Mouse (Mus musculus): ENCODE measurements at regions not wholly inside any gene's neighbourhood (a gene's known extent, or its start where the extent isn't known, plus 50 kb on each side); places are given as distances from the start of the nearest gene placed in this dataset.

DNA sequence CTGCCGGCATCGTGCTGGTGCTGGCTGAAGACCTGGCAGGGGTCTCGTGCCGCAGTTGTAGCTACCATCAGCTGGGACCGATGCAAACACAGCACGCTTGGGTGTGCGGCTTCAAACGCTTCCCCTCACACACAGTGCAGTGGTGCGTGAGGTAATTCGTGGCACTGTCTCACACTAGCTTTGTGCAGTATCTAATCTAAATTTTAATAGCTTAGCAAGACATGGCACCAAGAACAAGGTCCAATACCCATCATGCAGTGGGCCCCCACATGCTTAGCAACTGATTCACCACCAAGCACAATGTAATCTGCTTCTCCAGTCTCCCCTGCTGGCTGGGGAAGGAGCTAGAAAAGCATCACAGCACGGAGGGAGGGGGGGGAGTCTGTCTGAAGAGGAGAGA is 348.2 kb upstream of the Cdh4 start:
- 63% methylated on average over 11 of the region's 11 CpGs for WGBS
- no peaks in the 10 kb centered on the region for H3K4me1 ChIP-seq (replicated peaks)
- H3K9ac ChIP-seq, result no peak overlapping the region
- H3K4me2 ChIP-seq (replicated peaks), result no peak overlapping the region
- no peak overlapping the region for H3K27ac ChIP-seq
- no peaks in the 10 kb centered on the region for H3K36me3 ChIP-seq
- no peak overlapping the region for H3K4me3 ChIP-seq (replicated peaks)
- ATAC-seq, result no peak
- H3K9me3 ChIP-seq, result no peaks in the 10 kb centered on the region
- no peaks in the 10 kb centered on the region for H3K27me3 ChIP-seq (replicated peaks)

DNA sequence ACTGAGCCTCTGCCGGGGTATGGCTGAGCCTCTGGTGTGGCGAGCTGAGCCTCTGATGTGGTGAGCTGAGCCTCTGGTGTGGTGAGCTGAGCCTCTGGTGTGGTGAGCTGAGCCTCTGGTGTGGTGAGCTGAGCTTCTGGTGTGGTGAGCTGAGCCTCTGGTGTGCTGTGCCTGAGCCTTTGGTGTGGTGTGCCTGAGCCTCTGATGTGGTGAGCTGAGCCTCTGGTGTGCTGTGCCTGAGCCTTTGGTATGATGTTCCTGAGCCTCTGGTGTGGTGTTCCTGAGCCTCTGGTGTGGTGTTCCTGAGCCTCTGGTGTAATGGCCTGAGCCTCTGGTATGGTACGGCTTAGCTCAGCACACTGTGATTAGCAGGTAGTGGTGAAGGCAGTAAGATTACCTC is 346.2 kb upstream of the Cdh4 start:
- H3K27me3 ChIP-seq (replicated peaks), result no peaks in the 10 kb centered on the region
- H3K27ac ChIP-seq, result no peak overlapping the region
- WGBS, result 88% methylated on average over 3 of the region's 3 CpGs
- no peak overlapping the region for H3K4me2 ChIP-seq (replicated peaks)
- no peak overlapping the region for H3K9ac ChIP-seq
- no peak overlapping the region for H3K4me3 ChIP-seq (replicated peaks)
- no peaks in the 10 kb centered on the region for H3K4me1 ChIP-seq (replicated peaks)
- no peaks in the 10 kb centered on the region for H3K9me3 ChIP-seq
- ATAC-seq, result no peak
- no peaks in the 10 kb centered on the region for H3K36me3 ChIP-seq

DNA sequence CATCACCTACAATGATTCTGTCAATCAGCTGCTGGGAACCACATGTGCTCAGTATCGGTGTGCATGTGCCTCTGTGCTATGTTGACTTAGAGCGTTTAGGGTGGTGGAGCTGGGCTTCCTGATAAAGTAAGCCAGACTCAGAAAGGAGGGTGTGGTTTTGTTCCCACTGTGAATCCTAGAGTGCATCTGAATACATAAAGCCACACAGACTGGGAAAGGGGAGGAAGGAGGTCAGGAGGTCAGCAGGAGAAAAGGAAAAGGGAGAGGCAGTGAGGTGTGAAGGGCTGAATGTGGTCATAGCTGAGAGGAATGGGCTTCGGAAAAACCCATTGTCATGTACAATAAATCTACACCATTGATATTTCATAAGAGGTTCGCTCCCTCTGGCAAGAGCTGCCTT is 345.4 kb upstream of the Cdh4 start:
- ATAC-seq, result no peak
- no peak overlapping the region for H3K9ac ChIP-seq
- no peaks in the 10 kb centered on the region for H3K4me1 ChIP-seq (replicated peaks)
- H3K27ac ChIP-seq, result no peak overlapping the region
- H3K36me3 ChIP-seq, result no peaks in the 10 kb centered on the region
- H3K4me2 ChIP-seq (replicated peaks), result no peak overlapping the region
- no peaks in the 10 kb centered on the region for H3K27me3 ChIP-seq (replicated peaks)
- no peaks in the 10 kb centered on the region for H3K9me3 ChIP-seq
- no peak overlapping the region for H3K4me3 ChIP-seq (replicated peaks)
- WGBS, result 60% methylated on average over 4 of the region's 4 CpGs

DNA sequence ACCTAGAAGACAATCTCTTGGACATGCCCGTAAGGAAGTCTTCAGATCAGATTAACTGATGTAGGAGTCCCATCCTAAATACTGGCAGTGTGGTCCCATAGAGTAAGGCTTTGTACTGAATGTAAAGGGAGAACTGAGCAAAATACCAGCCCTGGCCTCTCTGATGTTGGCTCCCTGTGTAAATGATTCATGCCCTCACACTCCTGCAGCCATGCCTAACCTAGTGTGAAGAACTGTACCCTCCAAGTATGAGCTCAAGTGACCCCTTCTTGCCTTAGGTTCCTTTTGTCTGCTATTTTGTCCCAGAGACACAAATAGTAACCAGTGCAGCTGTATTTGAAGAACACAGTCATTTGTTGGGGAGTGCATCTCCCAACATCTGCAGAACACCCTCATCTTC is 342.4 kb upstream of the Cdh4 start:
- Histone ChIP-seq H3K4me2 (replicated peaks) (no peak overlapping the region), H3K4me1 (replicated peaks) (no peaks in the 10 kb centered on the region), H3K9me3 (no peaks in the 10 kb centered on the region), H3K9ac (no peak overlapping the region), H3K27ac (no peak overlapping the region), H3K27me3 (replicated peaks) (no peaks in the 10 kb centered on the region), H3K4me3 (replicated peaks) (no peak overlapping the region), H3K36me3 (no peaks in the 10 kb centered on the region)
- no peak for ATAC-seq
- 97% methylated on average over 1 of the region's 1 CpGs for WGBS

DNA sequence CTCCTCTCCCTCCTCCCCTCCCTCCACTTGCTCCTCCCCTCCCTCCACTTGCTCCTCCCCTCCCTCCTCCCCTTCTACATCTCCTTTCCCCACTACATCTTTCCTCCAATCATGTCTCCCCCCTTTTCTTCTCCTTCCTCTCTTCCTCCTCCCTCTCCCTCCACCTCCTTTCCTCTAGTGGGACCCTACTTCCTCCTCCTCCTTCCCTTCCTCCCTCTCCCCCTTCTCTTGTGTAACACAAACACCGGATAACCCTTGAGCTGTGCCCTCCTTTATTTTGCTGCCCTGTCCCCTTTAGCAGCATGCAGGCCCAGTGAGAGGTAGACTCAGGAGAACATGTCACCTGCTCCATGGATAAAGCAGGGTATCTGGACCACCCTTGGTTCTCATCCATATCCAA is 339.1 kb upstream of the Cdh4 start:
- WGBS, result 63% methylated on average over 1 of the region's 1 CpGs
- H3K9ac ChIP-seq, result no peak overlapping the region
- ATAC-seq, result no peak
- H3K9me3 ChIP-seq, result no peaks in the 10 kb centered on the region
- no peak overlapping the region for H3K4me2 ChIP-seq (replicated peaks)
- no peaks in the 10 kb centered on the region for H3K36me3 ChIP-seq
- no peak overlapping the region for H3K27ac ChIP-seq
- H3K4me3 ChIP-seq (replicated peaks), result no peak overlapping the region
- H3K27me3 ChIP-seq (replicated peaks), result no peaks in the 10 kb centered on the region
- H3K4me1 ChIP-seq (replicated peaks), result no peaks in the 10 kb centered on the region

DNA sequence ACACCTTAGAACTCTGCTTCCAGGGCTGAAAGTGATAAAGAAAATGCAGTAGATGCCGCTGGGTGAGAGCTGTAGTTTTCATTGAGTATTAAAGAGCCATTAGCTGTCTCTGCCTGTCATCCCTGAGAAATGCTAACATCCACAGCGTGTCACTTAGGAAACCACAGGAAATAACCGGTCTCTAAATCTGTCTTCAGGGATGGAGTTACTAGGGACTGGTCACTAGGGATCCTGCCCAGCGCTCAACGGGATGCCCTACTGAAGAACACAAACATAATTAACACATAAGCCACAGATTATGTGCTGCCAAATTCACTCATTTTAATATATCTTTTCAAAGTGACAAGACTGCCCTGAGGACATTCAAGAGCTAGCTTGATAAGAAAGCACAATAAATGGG is 329.3 kb upstream of the Cdh4 start:
- H3K9me3 ChIP-seq, result no peaks in the 10 kb centered on the region
- H3K27ac ChIP-seq, result no peak overlapping the region
- no peak overlapping the region for H3K4me3 ChIP-seq (replicated peaks)
- no peak overlapping the region for H3K4me2 ChIP-seq (replicated peaks)
- WGBS, result 42% methylated on average over 5 of the region's 5 CpGs
- H3K36me3 ChIP-seq, result no peaks in the 10 kb centered on the region
- H3K27me3 ChIP-seq (replicated peaks), result no peaks in the 10 kb centered on the region
- no peaks in the 10 kb centered on the region for H3K4me1 ChIP-seq (replicated peaks)
- no peak overlapping the region for H3K9ac ChIP-seq
- no peak for ATAC-seq

DNA sequence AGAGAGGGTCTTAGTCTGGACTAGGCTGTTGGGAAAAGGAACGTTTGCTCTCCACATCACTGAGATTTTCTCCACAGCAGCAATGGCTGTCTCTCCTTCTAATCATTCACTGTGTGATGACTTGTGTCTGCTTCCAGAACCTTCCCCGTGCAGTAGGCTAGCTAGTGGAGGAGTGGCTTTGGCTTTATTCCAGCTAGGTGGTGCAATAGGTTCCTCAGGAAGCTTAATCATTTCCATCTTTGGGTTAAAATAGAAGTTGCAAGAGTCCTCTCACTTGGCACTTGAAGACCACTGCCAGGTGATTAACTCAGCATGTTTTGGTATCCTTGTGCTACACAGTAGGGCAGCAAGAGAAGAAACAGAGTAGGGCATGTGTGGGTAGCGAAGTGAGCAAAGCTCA is 314.2 kb upstream of the Cdh4 start:
- Histone ChIP-seq H3K36me3 (no peaks in the 10 kb centered on the region), H3K4me1 (replicated peaks) (no peaks in the 10 kb centered on the region), H3K4me3 (replicated peaks) (no peak overlapping the region), H3K9ac (no peak overlapping the region), H3K27ac (no peak overlapping the region), H3K27me3 (replicated peaks) (no peaks in the 10 kb centered on the region), H3K4me2 (replicated peaks) (no peak overlapping the region), H3K9me3 (no peaks in the 10 kb centered on the region)
- 68% methylated on average over 3 of the region's 3 CpGs for WGBS
- ATAC-seq, result no peak

DNA sequence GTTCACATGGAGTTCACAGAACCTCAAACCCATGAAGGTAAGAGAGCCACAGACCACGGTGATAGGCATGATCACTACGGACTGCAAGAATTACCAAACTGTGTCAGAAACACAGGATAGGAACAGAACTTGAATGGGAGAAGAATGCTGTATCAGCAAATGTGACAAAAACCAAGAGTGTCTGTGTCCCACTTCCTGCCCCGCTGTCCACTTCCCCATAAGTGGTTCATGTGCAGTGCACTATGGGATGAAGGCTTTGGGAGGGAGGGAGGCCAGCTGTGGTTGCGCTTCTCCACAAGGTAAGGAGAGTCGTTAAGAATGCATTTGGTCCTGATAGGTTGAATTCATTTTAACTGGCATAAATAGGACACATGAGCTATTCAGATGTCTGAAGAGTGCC is 313.8 kb upstream of the Cdh4 start:
- Histone ChIP-seq H3K4me1 (replicated peaks) (no peaks in the 10 kb centered on the region), H3K9me3 (no peaks in the 10 kb centered on the region), H3K4me3 (replicated peaks) (no peak overlapping the region), H3K36me3 (no peaks in the 10 kb centered on the region), H3K9ac (no peak overlapping the region), H3K27me3 (replicated peaks) (no peaks in the 10 kb centered on the region), H3K27ac (no peak overlapping the region), H3K4me2 (replicated peaks) (no peak overlapping the region)
- no peak for ATAC-seq
- WGBS, result 82% methylated on average over 5 of the region's 5 CpGs

DNA sequence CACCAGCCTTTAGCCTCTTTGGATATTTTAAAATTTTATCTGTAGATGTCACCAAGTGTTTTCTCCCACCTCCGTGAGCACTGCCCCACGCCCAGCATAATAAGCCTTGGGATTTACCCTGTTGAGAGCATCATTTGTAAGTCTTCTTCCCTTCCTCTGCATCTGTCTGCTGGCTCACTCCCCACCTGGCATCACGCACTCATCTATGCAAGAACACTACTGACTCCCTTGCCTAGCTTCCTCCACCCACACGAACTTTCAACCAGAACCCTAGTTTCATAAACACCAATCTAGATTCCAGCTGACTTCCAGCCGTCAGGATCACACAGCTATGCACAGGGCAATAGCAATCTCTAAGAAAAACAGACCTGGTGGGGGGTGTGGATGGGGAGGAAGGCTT is 311.2 kb upstream of the Cdh4 start:
- no peaks in the 10 kb centered on the region for H3K4me1 ChIP-seq (replicated peaks)
- no peaks in the 10 kb centered on the region for H3K9me3 ChIP-seq
- no peaks in the 10 kb centered on the region for H3K27me3 ChIP-seq (replicated peaks)
- no peak overlapping the region for H3K9ac ChIP-seq
- no peaks in the 10 kb centered on the region for H3K36me3 ChIP-seq
- H3K27ac ChIP-seq, result no peak overlapping the region
- H3K4me3 ChIP-seq (replicated peaks), result no peak overlapping the region
- H3K4me2 ChIP-seq (replicated peaks), result no peak overlapping the region
- no peak for ATAC-seq
- WGBS, result 61% methylated on average over 5 of the region's 5 CpGs

DNA sequence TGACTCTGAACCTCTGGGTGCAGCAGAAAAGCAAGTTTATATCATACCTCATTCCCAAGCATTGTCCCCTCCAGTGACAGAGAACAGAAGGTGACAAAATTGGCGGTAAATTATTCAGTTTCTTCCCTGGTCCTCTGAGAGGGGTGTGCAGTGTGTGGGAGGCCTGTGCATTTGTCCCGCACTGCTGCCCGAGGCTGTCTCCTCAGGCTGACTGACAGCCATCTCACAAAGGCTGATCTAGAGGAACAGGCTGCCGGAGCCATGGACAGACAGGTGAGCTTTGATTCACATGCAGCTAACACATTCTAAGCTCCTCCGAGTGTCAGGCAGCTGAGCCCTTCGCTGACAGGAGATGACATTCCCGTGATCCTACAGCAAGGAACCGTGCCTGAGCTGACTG is 299.9 kb upstream of the Cdh4 start:
- no peaks in the 10 kb centered on the region for H3K27me3 ChIP-seq (replicated peaks)
- no peak for ATAC-seq
- H3K4me2 ChIP-seq (replicated peaks), result no peak overlapping the region
- H3K4me1 ChIP-seq (replicated peaks), result no peaks in the 10 kb centered on the region
- H3K9ac ChIP-seq, result no peak overlapping the region
- no peak overlapping the region for H3K27ac ChIP-seq
- 82% methylated on average over 8 of the region's 8 CpGs for WGBS
- no peaks in the 10 kb centered on the region for H3K36me3 ChIP-seq
- no peaks in the 10 kb centered on the region for H3K9me3 ChIP-seq
- no peak overlapping the region for H3K4me3 ChIP-seq (replicated peaks)

DNA sequence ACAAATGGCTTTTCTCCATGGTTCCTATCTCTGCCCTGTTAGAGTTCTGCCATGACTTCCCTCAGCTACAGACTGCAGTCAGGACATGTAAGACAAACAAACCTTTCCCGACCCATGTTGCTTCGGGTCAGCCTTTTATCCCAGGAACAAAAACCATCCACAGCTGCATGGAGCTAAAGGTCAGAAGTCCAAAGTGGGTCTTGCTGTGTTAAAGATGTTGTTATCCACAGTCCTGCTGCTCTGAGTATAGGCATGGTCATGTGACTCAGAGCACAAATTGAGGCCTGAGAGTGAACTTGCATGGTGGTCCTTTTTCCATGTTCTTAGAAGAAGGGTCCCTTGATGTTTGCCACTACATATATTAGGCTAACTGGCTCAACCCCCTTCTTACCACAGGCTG is 296.5 kb upstream of the Cdh4 start:
- Histone ChIP-seq H3K4me1 (replicated peaks) (no peaks in the 10 kb centered on the region), H3K9me3 (no peaks in the 10 kb centered on the region), H3K4me2 (replicated peaks) (no peak overlapping the region), H3K27ac (no peak overlapping the region), H3K9ac (no peak overlapping the region), H3K4me3 (replicated peaks) (no peak overlapping the region), H3K36me3 (no peaks in the 10 kb centered on the region), H3K27me3 (replicated peaks) (no peaks in the 10 kb centered on the region)
- ATAC-seq, result no peak
- 45% methylated on average over 2 of the region's 2 CpGs for WGBS

DNA sequence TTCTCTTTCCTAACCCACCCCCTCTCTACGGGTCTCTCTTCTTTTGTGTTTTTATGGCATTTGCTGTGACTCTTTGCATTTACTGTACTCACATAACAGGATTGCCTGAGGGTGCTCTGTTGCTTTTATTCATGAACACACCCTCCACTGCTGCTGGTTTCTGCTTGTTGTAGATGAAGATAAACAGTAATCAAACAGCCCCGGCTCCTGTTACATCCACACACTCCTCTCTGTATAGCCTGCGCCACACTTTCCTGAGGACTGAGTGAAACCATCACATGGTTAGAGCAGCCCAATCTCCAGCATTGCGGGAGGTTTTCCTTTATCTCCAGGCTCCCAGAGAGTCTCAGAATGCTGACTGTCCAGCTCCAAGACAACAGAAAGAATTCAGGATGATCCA is 296.0 kb upstream of the Cdh4 start:
- WGBS, result 54% methylated on average over 4 of the region's 4 CpGs
- Histone ChIP-seq H3K4me3 (replicated peaks) (no peak overlapping the region), H3K9me3 (no peaks in the 10 kb centered on the region), H3K9ac (no peak overlapping the region), H3K4me2 (replicated peaks) (no peak overlapping the region), H3K27ac (no peak overlapping the region), H3K4me1 (replicated peaks) (no peaks in the 10 kb centered on the region), H3K36me3 (no peaks in the 10 kb centered on the region), H3K27me3 (replicated peaks) (no peaks in the 10 kb centered on the region)
- no peak for ATAC-seq

DNA sequence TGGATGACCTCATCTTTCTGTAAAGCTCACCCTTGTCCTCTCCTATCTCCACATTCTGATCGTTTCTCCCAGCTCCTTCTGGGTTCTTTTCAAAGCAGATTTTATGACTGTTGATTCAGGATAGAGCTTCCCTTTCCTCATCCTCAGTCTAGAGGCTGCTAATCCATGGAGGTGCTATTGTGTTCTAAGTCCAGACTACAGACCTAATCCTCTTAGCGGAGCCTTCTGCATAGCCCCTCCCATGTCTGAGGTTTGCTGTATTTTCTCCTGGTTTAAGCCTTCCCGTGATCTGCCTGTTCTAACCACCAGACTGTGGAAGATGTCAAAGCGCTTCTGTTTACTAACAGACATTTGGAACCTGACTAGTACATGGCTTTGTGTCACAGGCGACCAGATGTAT is 294.0 kb upstream of the Cdh4 start:
- H3K9me3 ChIP-seq, result no peaks in the 10 kb centered on the region
- no peak overlapping the region for H3K27ac ChIP-seq
- no peak for ATAC-seq
- no peaks in the 10 kb centered on the region for H3K27me3 ChIP-seq (replicated peaks)
- no peak overlapping the region for H3K4me3 ChIP-seq (replicated peaks)
- H3K4me2 ChIP-seq (replicated peaks), result no peak overlapping the region
- H3K36me3 ChIP-seq, result no peaks in the 10 kb centered on the region
- no peak overlapping the region for H3K9ac ChIP-seq
- 55% methylated on average over 5 of the region's 5 CpGs for WGBS
- no peaks in the 10 kb centered on the region for H3K4me1 ChIP-seq (replicated peaks)

DNA sequence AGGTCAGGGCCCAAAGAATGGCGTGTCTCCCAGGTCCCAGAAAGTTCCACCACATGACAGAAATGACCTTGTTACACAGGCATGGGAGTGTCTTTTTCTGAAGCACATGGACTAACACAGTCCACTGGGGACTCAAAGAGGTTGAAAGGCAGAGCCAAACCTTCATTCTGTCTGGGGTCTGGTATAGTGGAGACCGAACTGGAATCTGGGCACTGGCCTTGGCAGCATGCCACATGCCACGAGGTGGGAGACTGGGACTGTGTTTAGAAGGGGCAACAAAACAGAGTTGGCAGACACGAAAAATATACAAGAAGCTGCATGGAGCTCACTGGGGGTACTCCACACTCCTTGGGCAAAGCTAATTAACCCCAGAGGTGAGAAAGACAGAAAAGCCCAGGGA is 293.6 kb upstream of the Cdh4 start:
- no peak overlapping the region for H3K9ac ChIP-seq
- no peaks in the 10 kb centered on the region for H3K27me3 ChIP-seq (replicated peaks)

More for the DNA sequence above, 293.6 kb upstream of the Cdh4 start:
- no peak for ATAC-seq
- Histone ChIP-seq H3K4me2 (replicated peaks) (no peak overlapping the region), H3K36me3 (no peaks in the 10 kb centered on the region), H3K27ac (no peak overlapping the region), H3K9me3 (no peaks in the 10 kb centered on the region), H3K4me3 (replicated peaks) (no peak overlapping the region), H3K4me1 (replicated peaks) (no peaks in the 10 kb centered on the region)
- 68% methylated on average over 4 of the region's 4 CpGs for WGBS
